Mouse (Mus musculus) gastrocnemius, postnatal 25 days (tissue): ENCODE measurements around the gene Wdr59. TPM values are rescaled to one million over a fixed set of nuclear protein-coding genes. Genes with fewer than 3 reads are reported as not detected.

Experiments used
- DNase-seq: peaks from one replicate; pipeline ENCODE4 v3.0.0; 2022
- total RNA-seq, 2 experiments: library from RNA; stranded (reverse); gene quantifications; 1 replicate in 1 of 2; 2 replicates in 1 of 2; pipeline ENCODE4 v1.2.3; 2021

Wdr59 gene
- total RNA-seq, 2 experiments from 2014 or later: 6.5 to 8.5 TPM

GRCm38 (mm10) chr8:111491191-111491590 is 30.7 kb downstream of the Wdr59 start:
- no peak for DNase-seq

- DNase-seq: no peak
Observed at GRCm38 (mm10) chr8:111490034-111490591, 31.8 kb downstream of the Wdr59 start.

GRCm38 (mm10) chr8:111480691-111481090 is 41.2 kb downstream of the Wdr59 start:
- no peak for DNase-seq

- no peak for DNase-seq
Observed at GRCm38 (mm10) chr8:111477761-111478465, 44.0 kb downstream of the Wdr59 start.

GRCm38 (mm10) chr8:111471526-111472081 is 50.3 kb downstream of the Wdr59 start:
- no peak for DNase-seq

GRCm38 (mm10) chr8:111469013-111469412 is 52.9 kb downstream of the Wdr59 start:
- no peak for DNase-seq

- DNase-seq: no peak
Observed at GRCm38 (mm10) chr8:111465341-111465740, 56.6 kb downstream of the Wdr59 start.

- peak; percentile 28 for DNase-seq
Observed at GRCm38 (mm10) chr8:111464526-111464925, 57.4 kb downstream of the Wdr59 start.

- no peak for DNase-seq
Observed at GRCm38 (mm10) chr8:111449671-111450070, 72.2 kb downstream of the Wdr59 start.

GRCm38 (mm10) chr8:111445960-111446660 is 75.8 kb downstream of the Wdr59 start:
- DNase-seq: no peak

- no peak for DNase-seq
Observed at GRCm38 (mm10) chr8:111445558-111445957, 76.3 kb downstream of the Wdr59 start.

- no peak for DNase-seq
Observed at GRCm38 (mm10) chr8:111444245-111444644, 77.6 kb downstream of the Wdr59 start.

- DNase-seq: peak; percentile 40
Observed at GRCm38 (mm10) chr8:111439189-111439588, 82.7 kb downstream of the Wdr59 start.

GRCm38 (mm10) chr8:111435071-111435828 is 86.6 kb downstream of the Wdr59 start:
- no peak for DNase-seq

- no peak for DNase-seq
Observed at GRCm38 (mm10) chr8:111424646-111425045, 97.2 kb downstream of the Wdr59 start.

- DNase-seq: no peak
Observed at GRCm38 (mm10) chr8:111424181-111424580, 97.7 kb downstream of the Wdr59 start.

- DNase-seq: no peak
Observed at GRCm38 (mm10) chr8:111422614-111423013, 99.3 kb downstream of the Wdr59 start.

GRCm38 (mm10) chr8:111419171-111419570 is 102.7 kb downstream of the Wdr59 start:
- no peak for DNase-seq

GRCm38 (mm10) chr8:111418601-111419000 is 103.3 kb downstream of the Wdr59 start:
- no peak for DNase-seq

- DNase-seq: no peak
Observed at GRCm38 (mm10) chr8:111417222-111417621, 104.7 kb downstream of the Wdr59 start.

GRCm38 (mm10) chr8:111403391-111403790 is 118.5 kb downstream of the Wdr59 start:
- DNase-seq: no peak
